Mouse (Mus musculus) adrenal gland, adult (tissue): ENCODE measurements around the gene Arhgap6.

Source experiments
- DNase-seq, 2 experiments: peaks; one replicate each; pipeline ENCODE4 v3.0.0; 2022 to 2023; ENCODE audit warnings: low spot score in 1 of 2; ENCODE audit not compliant: inconsistent age in 2 of 2

Gene Arhgap6

DNA sequence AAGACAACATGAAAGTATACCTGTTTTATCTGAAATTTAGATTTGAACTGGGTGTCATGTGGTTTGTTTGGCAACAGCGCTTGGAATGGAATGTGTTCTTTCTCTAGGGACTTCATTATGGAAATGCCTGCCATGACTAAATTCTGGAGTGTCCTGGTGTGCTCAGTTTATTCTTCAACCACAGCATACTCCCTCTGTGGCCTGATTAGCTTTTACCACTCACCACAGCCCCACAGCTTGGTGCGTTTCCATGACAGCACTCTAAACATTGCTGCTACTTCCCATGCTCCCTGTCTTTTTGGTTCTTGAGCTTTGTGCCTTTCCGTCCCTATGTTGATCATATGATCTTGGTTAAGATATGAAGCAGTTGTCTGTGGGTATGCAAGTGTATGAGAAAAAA lies 182.9 kb downstream of the Arhgap6 start:
- DNase-seq, result no peak

DNA sequence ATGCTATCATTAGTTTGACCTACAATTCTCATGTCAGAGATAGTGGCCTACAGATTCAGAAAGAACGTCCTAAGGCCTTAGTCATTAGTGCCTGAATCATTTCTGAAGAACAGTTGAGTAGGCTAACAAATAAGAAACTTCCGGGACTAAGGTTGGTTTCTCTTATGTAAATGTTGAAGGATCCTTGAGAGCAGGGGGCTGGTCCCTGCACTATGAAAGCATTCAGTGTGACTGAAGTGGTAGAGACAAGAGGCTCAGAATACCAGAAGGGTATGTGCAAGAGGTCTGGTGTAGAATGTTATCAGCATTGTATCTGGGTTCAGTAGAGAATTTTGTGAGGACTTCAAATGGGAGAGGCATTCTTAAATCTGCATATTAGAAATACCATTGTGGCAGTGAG lies 185.5 kb downstream of the Arhgap6 start:
- DNase-seq, result no peak

DNA sequence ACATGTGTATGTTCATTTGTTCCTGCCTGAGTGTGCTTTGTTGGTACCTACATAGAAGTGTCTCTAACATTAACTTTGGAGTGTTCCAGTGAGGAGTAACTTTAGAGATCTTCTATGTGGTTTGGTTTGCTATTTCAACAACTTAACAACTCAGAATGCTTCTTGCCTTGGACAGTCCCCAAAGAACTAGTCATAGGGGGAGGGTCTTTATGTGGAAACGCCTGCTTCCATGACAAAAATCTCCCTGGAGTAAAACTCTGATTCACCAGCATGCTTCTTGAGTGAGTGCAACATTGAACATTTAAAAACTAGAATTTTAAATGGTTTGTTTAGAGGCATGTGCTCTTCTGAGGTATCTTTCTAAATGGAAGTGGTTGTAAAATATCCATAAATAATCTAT lies 212.2 kb downstream of the Arhgap6 start:
- peak in 1 of 2 experiments; percentile 22 for DNase-seq

DNA sequence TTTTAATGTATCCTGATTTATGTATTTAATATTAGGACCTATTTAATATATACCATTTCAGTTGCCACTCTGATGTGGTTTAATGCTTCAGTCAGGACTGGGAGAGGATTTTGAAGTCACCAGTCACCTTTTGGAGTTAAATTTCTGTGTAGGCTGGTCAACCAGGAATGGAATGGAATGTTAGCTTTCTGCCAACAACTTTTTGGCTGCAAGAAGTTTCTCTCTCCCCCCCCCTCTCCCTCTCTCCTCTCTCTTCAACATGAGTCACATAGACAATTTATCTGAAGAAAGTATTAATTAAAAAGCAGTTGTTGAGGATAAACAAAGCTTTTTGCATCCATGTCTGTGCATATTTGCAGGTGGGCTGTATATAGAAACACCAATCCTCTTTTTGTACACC lies 217.8 kb downstream of the Arhgap6 start:
- DNase-seq, result no peak

DNA sequence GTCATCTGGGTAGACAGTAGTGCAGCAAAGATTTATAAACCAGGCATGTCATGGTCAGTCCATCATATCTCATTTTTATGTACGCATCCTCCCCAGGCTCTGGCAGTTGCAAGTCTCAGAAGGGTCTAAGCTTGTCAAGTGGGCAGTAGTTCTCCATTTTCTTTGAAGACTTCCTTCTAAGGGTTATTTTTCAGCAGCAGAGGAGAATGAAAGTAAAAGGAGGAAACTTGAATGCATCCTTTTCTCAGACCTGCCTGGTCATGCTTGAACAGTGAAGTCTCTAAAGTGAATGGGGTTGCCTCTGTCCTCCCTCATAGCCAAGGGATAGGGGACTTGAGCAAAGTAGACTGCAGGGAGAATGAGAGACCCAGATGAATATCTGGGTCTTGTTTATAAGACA lies 239.5 kb downstream of the Arhgap6 start:
- DNase-seq, result no peak

DNA sequence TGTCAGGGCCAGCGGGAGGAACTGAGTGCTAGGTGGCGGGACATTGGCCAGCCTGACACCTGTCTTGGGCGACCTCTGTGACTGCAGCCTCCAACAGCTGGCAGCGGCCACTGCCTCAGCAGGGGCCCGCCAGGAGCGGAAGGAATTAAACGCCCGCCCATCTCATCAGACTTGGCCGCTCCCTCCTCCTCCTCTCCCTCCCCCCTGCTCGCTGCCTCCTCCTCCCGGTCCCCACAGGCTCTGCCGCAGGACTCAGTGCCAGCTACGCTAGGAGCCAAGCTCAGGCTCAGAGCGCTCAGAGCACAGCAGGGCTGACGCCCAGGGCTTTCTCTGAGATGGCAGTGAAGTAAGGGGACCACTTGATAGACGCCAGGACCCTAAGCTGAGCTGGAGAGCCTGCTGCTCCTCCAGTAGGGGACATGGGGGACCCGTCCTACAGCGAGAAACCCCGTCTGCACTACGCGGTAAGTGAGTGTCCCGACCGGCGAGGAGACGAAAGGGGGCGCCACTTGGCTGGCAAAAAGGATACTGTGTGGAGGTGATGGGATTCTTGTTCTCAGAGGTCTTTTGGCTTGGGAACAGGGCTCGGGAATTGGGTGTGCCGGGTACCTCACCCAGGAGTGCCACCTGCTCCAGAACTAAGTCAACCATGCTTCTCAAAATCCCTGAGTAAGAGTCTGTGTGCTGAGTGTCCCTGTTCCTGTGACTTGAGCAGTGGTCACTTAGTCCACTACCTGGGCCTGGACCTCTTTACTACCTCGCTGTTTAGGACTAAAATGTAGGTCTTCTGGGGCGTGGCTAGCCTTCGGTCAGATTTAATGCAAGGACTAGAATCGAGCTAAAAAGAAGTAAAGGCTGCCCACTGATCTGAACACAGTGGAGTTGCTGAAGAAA lies 241.8 kb downstream of the Arhgap6 start:
- DNase-seq, result peak; percentile 69 to 82

DNA sequence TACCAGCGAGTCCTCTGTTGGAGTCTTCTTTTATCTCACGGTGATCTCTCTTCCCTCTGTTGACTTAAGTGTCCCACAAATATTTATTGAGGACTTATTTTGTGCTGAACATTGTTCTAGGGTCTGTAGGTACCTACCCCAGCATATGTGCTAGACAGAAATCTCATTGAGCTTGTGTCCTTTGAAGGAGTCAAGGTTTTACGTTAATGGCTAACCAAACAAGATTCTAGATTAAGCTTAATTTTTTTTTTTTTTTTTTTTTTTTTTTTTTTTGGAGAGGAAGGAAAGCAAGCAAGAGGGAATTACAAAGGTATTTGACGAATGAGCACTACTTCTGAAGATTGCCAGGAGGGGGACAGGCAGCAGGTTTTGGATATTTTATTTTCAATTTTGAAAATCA lies 242.5 kb downstream of the Arhgap6 start:
- DNase-seq, result no peak

DNA sequence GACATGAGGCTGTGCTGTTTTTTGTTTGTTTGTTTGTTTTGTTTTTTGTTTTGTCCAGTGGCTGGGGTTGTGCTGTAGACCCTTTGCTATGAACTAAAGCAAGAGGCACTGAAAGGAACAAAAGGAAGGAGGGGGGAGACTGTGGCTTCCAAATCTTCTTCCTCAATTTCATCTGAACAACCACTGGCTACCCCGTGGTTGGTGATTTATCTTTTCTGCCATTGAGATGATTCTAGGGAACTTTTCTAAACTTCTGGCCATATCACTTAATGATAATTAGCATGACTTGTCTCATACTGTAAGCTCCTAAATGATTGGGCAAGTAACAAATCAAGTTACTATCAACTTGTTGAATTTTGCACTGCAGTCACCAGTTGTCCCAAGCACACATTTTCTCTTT lies 249.0 kb downstream of the Arhgap6 start:
- DNase-seq, result no peak

DNA sequence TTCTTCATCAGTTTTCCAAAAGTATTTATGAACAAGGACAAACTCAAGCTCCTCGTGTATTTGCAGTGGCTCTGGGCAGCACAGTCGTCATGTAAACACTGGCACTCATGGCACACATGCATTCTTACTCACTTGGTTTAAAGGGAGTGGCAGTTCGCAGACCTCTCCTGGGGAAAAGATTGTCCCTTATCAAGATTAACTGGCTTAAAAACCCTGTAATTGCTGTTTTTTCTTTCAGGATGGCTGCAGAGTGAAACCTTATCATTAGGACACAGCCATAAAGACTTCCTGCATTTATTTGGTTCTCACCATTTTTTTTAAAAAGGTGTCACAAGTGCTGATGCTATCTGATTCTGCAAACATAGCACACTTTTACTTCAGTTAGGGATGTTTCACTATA lies 252.7 kb downstream of the Arhgap6 start:
- DNase-seq, result no peak

DNA sequence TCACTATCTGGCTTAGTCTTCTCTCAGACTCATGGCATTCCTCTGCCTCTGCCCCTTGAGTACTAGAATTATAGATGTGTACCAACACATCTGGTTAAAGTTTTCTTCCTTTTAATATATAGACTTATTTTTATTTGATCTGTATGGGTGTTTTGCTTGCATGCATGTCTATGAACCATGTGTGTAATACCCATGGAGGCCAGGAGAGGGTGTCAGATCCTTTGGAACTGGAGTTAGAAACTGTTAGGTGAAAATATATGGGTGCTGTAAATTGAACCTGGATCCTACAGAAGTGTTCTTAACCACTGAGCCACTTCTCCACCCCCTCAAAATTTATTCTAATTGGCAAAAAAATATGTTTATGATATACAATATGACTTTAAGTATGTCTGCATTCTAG lies 254.7 kb downstream of the Arhgap6 start:
- DNase-seq, result no peak

DNA sequence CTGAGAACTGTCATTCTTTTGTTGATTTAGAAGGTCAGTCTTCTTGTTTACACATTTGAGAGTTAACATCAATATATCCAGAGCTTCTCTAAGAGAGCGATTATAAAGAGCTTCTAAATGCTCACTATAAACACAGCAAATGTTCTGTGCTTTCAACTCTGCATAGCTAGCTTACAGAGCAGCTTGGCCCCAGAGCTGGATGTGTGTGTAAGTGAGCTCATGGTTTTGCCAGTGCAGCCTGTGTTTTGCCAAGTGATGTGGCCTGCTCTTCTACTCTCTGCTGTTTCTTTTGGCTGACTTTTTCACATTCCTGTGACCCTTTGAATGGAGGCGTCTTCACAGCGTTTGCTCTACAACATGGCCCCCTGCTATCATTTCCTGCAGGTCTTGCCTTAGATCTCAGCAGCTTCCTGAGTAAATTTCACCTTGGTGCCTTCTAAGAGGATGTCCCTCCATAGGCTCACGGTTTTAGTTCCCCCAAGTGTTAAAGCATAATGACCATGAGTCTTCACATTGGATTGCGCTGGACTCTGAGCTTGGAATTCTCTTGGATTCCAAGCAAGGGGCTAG lies 259.1 kb downstream of the Arhgap6 start:
- DNase-seq, result peak in 1 of 2 experiments; percentile 36

DNA sequence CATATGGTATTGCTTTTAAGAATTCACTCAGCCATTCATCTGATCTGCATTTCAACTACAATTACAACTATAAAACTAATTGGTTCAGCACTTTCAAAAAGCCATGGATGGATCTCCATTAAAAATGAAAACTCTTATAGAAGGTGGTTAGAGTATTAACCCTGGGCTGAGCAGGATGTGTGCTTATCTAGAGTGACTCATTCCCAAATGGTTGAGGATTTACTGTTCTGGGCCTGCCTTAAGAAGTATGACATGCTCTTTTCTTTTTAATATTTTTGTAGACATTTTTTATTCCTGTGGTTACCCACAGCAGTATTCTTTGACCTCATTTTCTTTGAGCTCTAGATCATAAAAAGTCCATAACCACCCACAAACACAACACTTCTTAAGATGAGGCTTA lies 267.7 kb downstream of the Arhgap6 start:
- no peak for DNase-seq

DNA sequence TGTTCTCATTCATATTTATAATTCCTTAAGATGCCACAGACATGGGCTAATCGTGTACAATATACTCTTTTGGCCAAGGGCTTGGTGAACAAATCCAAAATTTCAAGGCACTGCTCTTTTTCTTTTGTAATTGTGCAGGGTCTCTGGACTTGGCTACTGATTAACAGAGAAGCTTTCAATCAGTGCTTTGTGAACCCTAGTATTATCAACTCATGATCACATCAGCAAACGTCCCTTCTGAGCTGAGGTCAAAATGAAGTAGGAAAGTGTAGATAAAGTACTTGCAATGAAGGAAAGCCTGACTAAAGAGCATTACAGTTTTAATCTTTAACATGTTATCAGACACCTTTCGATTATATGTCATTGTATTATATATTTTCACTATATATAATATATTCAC lies 270.4 kb downstream of the Arhgap6 start:
- no peak for DNase-seq

DNA sequence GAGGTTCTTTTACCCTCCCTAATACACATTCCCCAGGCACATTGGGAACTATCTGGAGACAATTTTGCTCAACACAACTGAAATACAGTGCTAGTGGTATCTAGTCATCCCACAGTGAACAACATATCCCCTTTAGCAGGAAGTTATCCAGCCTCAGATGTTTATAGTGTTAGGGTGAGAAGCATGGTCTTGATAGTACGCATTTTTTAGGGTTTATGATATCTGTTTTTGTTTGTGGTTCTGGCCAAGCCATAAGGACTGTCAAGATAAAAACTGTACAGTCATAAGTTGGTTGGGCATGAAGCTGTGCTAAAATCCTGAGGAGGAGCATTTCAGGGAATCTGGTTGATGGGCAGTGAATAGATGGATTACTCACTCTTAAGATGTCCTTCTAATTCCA lies 271.0 kb downstream of the Arhgap6 start:
- DNase-seq, result no peak

DNA sequence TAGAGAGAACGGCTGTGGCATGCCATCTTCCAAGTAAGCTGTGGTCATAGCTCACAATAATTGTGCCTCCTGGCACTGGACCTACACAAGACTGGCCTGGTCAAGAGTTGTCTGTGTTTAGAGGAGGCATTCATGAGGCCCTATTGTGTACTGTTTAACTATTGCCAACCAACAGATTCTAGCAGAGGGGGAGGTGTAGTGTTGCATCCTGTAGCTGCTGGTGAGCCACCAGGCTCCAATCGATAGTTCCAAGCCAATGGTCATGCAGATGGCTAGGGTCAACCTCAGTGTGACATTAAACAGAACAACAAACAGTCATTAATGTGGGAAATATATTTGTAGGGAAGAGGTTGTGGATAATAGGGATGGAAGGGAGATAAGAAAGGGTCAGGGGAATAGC lies 280.1 kb downstream of the Arhgap6 start:
- DNase-seq, result no peak

DNA sequence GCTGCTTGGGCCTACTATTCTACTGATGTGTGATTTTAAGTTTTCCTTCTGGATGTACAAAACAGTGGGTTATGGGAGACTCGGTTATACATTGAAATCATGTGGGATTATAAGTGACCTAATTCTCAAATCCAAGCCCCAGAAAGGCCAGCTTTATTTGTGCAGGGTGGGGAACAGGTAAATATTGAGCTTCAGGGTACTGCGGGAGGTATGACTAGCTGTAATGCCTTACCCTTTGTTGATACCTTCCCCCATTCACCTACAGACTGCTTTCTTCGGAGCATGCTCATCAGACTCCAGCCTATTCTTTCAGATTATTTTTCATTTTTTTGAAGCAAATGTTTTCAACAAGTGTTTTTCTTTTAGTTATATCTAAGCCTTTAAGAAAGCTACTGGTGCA lies 286.7 kb downstream of the Arhgap6 start:
- DNase-seq, result no peak

DNA sequence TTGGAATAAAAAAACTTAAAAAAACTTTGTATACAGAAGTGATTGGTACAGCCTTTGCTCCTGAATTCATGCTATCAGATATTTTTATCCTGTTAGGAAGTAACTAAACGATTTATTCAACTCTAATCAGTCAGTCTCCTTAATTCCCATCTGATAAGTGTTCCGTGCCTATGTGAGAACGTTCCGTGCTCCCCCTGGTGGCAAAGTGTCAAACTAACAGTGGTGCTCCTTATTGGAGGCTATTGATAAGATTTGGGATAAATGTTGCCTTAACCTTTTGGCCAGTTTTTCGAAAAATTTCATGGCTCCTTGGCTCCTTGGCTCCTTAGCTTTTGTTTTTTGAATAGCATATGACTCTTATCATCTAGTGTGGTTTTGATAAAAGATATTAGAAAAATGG lies 291.0 kb downstream of the Arhgap6 start:
- peak; percentile 29 to 78 for DNase-seq

DNA sequence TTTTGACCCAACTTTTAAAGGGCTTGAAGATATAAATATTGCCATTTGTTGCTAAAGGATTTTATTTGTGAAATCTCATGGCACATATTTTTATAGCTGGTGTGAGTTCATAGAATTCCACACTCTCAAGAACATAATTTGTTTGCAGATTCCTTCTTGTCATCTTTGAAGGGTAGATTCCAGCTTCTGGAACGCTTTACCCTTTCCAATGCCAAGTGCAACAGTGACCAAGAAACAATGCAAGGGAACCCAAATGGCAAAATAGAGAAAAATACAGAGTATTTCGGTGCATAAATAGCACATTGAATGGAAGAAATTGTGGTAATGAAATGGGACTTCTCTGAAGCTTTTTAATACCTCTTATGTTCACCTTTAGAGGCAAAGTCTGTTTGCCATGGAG lies 294.3 kb downstream of the Arhgap6 start:
- no peak for DNase-seq

DNA sequence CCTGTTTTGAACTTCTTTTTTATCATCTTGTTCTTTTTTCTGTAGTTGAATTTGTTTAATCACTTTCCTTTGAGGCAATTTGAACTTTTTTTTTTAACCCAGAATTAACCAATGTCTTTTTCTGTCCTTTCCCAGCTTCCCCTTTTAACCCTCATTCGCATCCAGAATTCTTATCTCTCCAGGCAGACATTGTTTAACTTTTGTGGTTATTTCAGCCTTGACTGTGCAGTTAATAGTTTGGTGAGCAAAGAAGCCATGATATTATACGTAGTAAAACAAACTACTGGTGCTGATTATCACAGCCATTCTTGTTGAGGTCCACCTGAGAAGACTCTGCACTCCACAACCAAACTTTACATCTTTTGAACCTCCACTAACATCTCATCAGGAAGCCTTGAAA lies 299.7 kb downstream of the Arhgap6 start:
- DNase-seq, result no peak

DNA sequence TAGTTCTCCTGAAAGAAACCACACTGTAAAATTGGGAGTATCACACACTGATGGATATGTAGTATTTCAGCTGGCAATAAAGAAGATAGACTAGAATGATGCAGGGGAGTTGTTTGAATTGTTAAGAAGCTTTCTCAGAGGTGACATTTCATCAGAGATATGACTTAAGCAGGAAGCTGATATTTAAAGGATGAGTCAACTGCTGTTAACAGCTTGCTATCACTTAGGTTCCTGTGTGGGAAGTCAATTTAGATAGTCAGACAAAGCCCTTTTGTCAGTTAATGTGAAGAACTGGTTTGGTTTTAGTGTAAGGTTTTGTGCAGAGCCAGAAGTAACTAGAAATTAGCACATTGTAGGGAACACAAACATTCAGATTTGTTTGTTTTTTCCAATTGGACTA lies 300.7 kb downstream of the Arhgap6 start:
- no peak for DNase-seq

DNA sequence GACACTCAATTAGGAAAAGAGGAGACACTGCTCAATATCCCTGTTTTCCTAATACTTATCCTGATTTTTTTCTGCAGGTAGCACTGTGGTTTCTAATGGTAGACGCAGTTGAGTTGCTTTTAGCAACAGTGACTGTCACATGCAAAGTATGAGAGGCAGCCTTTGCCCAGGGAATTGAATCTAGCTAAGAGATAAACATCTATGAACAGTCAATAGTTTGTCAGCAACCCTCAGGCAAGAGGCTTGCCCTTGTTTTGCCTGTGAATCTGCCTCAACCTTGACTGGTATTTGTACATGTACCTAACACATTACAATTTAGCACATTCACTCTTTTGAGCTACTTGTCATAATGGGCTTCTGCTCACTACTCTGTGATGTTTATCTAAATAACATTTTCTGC lies 307.8 kb downstream of the Arhgap6 start:
- no peak for DNase-seq

DNA sequence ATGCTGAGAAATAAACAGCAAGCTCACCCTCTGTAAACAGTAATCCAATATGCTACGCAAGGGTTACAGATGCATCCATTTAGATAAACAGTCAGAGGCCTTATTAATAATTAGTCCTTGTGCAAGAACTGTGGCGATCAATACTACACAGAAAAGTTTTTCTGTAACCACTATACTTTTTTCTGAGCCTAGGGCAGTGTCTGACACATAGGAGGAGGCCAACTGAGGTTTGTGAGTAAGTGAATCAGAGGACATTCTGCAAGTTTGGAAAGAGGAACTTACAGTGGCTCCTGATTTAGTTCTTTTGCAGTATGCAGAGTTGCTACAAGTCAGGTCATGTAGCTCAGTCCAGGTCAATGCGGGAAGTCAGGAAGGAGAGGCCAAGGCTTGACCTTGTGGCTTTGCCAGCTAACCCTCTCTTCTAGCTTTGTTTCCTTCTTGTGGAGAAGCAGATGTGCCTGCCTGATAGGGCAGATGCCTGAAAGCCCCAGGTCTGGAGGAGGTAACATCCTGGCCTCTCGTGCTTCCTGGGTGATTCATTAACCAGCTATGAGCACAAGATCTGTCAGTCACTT lies 311.2 kb downstream of the Arhgap6 start:
- DNase-seq, result peak in 1 of 2 experiments; percentile 26
